ENCODE assay signal across 14 mouse cellular contexts in genomic region chr11:114793868-114794545, GRCm38 (mm10). TPM values are rescaled to one million over a fixed set of nuclear protein-coding genes. Genes with fewer than 3 reads are reported as not detected.
DNase-seq lines count a peak whose midpoint lies in the region; ATAC-seq and TF ChIP-seq lines count a peak whose summit lies in the region.
"Had no signal": no experiment of that assay in that cellular context is flagged by ENCODE, and none has a peak within 500 bp of the region (broad histone marks: within the 10 kb centered on the region; RNA-seq: fewer than 3 reads in every experiment).

No protein-coding gene starts in this region.

- H3K36me3 ChIP-seq in C2C12 (ENCODE audit: control insufficient read depth, insufficient read depth), result no peaks in the 10 kb centered on the region
- H3K36me3 ChIP-seq in forebrain, embryonic 15.5 days, result no peaks in the 10 kb centered on the region
- H3K36me3 ChIP-seq in midbrain, embryonic 14.5 days (ENCODE audit: control insufficient read depth, insufficient read depth, low read length), result no peaks in the 10 kb centered on the region
- H3K36me3 ChIP-seq: G1E; liver, embryonic 13.5 days had no signal

- H3K4me3 ChIP-seq in C2C12 (ENCODE audit: insufficient read depth, poor library complexity, severe bottlenecking), result no peak overlapping the region
- peak overlapping the region; percentile 35 for H3K4me3 ChIP-seq in forebrain, embryonic 15.5 days
- peak overlapping the region; percentile 19 for H3K4me3 ChIP-seq in midbrain, embryonic 14.5 days (replicated peaks; ENCODE audit: low read depth, low read length)
- H3K4me3 ChIP-seq: liver, embryonic 13.5 days had no signal

- H3ac ChIP-seq in C2C12 (ENCODE audit: control insufficient read depth, insufficient read length, low read depth), result no peak overlapping the region

- peaks cover 65% of the 10 kb centered on the region for H3K4me1 ChIP-seq in forebrain, embryonic 15.5 days
- peaks cover 55% of the 10 kb centered on the region for H3K4me1 ChIP-seq in midbrain, embryonic 14.5 days (ENCODE audit: control insufficient read depth, insufficient read depth, low read length)

- no peaks in the 10 kb centered on the region for H3K79me3 ChIP-seq in C2C12 (ENCODE audit: low read depth)

- H3K27ac ChIP-seq in forebrain, embryonic 15.5 days (replicated peaks), result peak overlapping the region; percentile 97
- H3K27ac ChIP-seq in midbrain, embryonic 14.5 days (replicated peaks; ENCODE audit: low read depth, low read length), result peak overlapping the region; percentile 95
- H3K27ac ChIP-seq: liver, embryonic 13.5 days had no signal

- WGBS in forebrain, embryonic 15.5 days, result 53% methylated on average over 19 of the region's 19 CpGs
- 45% methylated on average over 19 of the region's 19 CpGs for WGBS in midbrain, embryonic 14.5 days

- H3K27me3 ChIP-seq in C2C12 (ENCODE audit: control insufficient read depth, insufficient read depth, insufficient read length), result peaks cover 4% of the 10 kb centered on the region
- H3K27me3 ChIP-seq in forebrain, embryonic 15.5 days, result peaks cover 12% of the 10 kb centered on the region; the same call in 1 of the 2 replicates
- H3K27me3 ChIP-seq in midbrain, embryonic 14.5 days (ENCODE audit: control insufficient read depth, insufficient read depth, low read length), result peaks cover 9% of the 10 kb centered on the region

- no peak for TF ChIP-seq CTCF in C2C12 (IDR thresholded peaks at IDR 0.05; ENCODE audit: control insufficient read depth, insufficient read depth, insufficient read length)

- H3K79me2 ChIP-seq in C2C12 (ENCODE audit: control insufficient read depth, insufficient read depth), result no peaks in the 10 kb centered on the region

- peak; percentile 73 for DNase-seq in cerebellum, adult 11-12 months
- no peak for DNase-seq in midbrain, embryonic 14.5 days
- DNase-seq in lung, postnatal 10 days, result no peak
- DNase-seq in adrenal gland, adult 18-20 months (ENCODE audit: low spot score in 2 of 2), result no peak
- no peak for DNase-seq in adrenal gland, adult 2 months
- DNase-seq: heart, adult 18-20 months; liver, embryonic 13.5 days; right cerebral cortex, postnatal 25 days; thymus, adult 18-20 months had no signal

- no peaks in the 10 kb centered on the region for H3K9me3 ChIP-seq in forebrain, embryonic 15.5 days
- H3K9me3 ChIP-seq in midbrain, embryonic 14.5 days (ENCODE audit: control insufficient read depth, low read length), result no peaks in the 10 kb centered on the region
- H3K9me3 ChIP-seq: liver, embryonic 13.5 days had no signal

- H3K9ac ChIP-seq in forebrain, embryonic 15.5 days (replicated peaks), result peak overlapping the region; percentile 25; the same call in 1 of the 2 replicates
- H3K9ac ChIP-seq in midbrain, embryonic 14.5 days (replicated peaks; ENCODE audit: low read length), result peak overlapping the region; percentile 4; the same call in 1 of the 2 replicates
- H3K9ac ChIP-seq: liver, embryonic 13.5 days had no signal

- peak overlapping the region; percentile 44 for H3K4me2 ChIP-seq in forebrain, embryonic 15.5 days (replicated peaks)
- peak overlapping the region; percentile 94 for H3K4me2 ChIP-seq in midbrain, embryonic 14.5 days (ENCODE audit: low read length)
- H3K4me2 ChIP-seq: liver, embryonic 13.5 days had no signal

- no peak for ATAC-seq in forebrain, embryonic 15.5 days (replicated peaks)
- ATAC-seq in midbrain, embryonic 14.5 days (ENCODE audit: low FRiP score, low TSS enrichment), result no peak

TF ChIP-seq in C2C12, 6 proteins besides CTCF, POLR2A, EP300 and RAD21:
- TF ChIP-seq MYOG (IDR thresholded peaks at IDR 0.05; ENCODE audit: control insufficient read depth, extremely low read depth, insufficient read length), result no peak
- peak; percentile 21 for TF ChIP-seq MYOD1 (IDR thresholded peaks at IDR 0.05; ENCODE audit: control insufficient read depth, insufficient read length, low read depth)
- peak; percentile 69 for TF ChIP-seq MAX (IDR thresholded peaks at IDR 0.05)
- no peak for TF ChIP-seq USF1 (IDR thresholded peaks at IDR 0.05; ENCODE audit: low read depth)
- no peak for TF ChIP-seq FOSL1 (IDR thresholded peaks at IDR 0.05; ENCODE audit: insufficient read depth, low read length, poor library complexity, severe bottlenecking)

RNA-seq across cellular contexts. Expression of gene Btbd17, which starts 1.7 kb away (rescaled TPM):
- 0.49 TPM for polyA plus RNA-seq in C2C12 (2012; fragmentation: generic; extraction: Trizol)
- 26.4 and 29.7 TPM in 2 replicates for polyA plus RNA-seq in forebrain, embryonic 15.5 days (2015; fragmentation: Nextera tagmentation; extraction: Ambion mirVana)
- 18.6 and 21.6 TPM in 2 replicates for polyA plus RNA-seq in midbrain, embryonic 14.5 days (2014; fragmentation: Nextera tagmentation; extraction: Ambion mirVana)
- total RNA-seq in adrenal gland, adult 18-20 months (2021), result not detected
- total RNA-seq in adrenal gland, adult 2 months (2021), result not detected
- polyA plus RNA-seq in adrenal gland, adult 2 months (2012; rRNA removed), result 0.24 and 0.32 TPM in 2 replicates
- total RNA-seq: heart, adult 18-20 months had no signal
- polyA plus RNA-seq: G1E had no signal

RNA-seq across cellular contexts. Expression of gene Gpr142, which starts 4.7 kb away (rescaled TPM):
- polyA plus RNA-seq in C2C12 (2012; fragmentation: generic; extraction: Trizol), result not detected
- polyA plus RNA-seq in forebrain, embryonic 15.5 days (2015; fragmentation: Nextera tagmentation; extraction: Ambion mirVana), result not detected in 2 replicates
- polyA plus RNA-seq in midbrain, embryonic 14.5 days (2014; fragmentation: Nextera tagmentation; extraction: Ambion mirVana), result not detected in 2 replicates
- total RNA-seq in adrenal gland, adult 18-20 months (2021), result not detected
- not detected for total RNA-seq in adrenal gland, adult 2 months (2021)
- not detected in 2 replicates for polyA plus RNA-seq in adrenal gland, adult 2 months (2012; rRNA removed)
- total RNA-seq: heart, adult 18-20 months; layer of hippocampus, postnatal 25 days had no signal
- polyA plus RNA-seq: G1E; intestine, embryonic 14.5 days; liver, embryonic 13.5 days had no signal

RNA-seq across cellular contexts. Expression of gene Kif19a, which starts 28.8 kb away (rescaled TPM):
- 0.25 TPM for polyA plus RNA-seq in C2C12 (2012; fragmentation: generic; extraction: Trizol)
- polyA plus RNA-seq in forebrain, embryonic 15.5 days (2015; fragmentation: Nextera tagmentation; extraction: Ambion mirVana), result 0.52 and 0.83 TPM in 2 replicates
- 0.88 and 0.96 TPM in 2 replicates for polyA plus RNA-seq in midbrain, embryonic 14.5 days (2014; fragmentation: Nextera tagmentation; extraction: Ambion mirVana)
- under 1 TPM; 0.66 to 0.93 TPM for total RNA-seq in adrenal gland, adult 18-20 months (2021)
- under 1 TPM; 0.48 to 0.66 TPM for total RNA-seq in adrenal gland, adult 2 months (2021)
- polyA plus RNA-seq in adrenal gland, adult 2 months (2012; rRNA removed), result 0.48 and 1.3 TPM in 2 replicates
- total RNA-seq: G1E had no signal
- polyA plus RNA-seq: G1E had no signal

RNA-seq across cellular contexts. Expression of gene Gprc5c, which starts 56.9 kb away (rescaled TPM):
- polyA plus RNA-seq in C2C12 (2012; fragmentation: generic; extraction: Trizol), result 0.75 TPM
- 6.0 and 6.2 TPM in 2 replicates for polyA plus RNA-seq in forebrain, embryonic 15.5 days (2015; fragmentation: Nextera tagmentation; extraction: Ambion mirVana)
- 2.1 and 7.0 TPM in 2 replicates for polyA plus RNA-seq in midbrain, embryonic 14.5 days (2014; fragmentation: Nextera tagmentation; extraction: Ambion mirVana)
- 1 to 10 TPM; 2.5 to 4.6 TPM for total RNA-seq in adrenal gland, adult 18-20 months (2021)
- 1 to 10 TPM; 4.0 to 7.1 TPM for total RNA-seq in adrenal gland, adult 2 months (2021)
- 5.2 and 7.6 TPM in 2 replicates for polyA plus RNA-seq in adrenal gland, adult 2 months (2012; rRNA removed)
- polyA plus RNA-seq: G1E had no signal

Comparison
In these comparisons a context has a peak if more than half of its experiments do, and no peak if none do; other contexts are left out.
1. RNA of gene Btbd17, which starts 1.7 kb away (polyA plus RNA-seq): 26.4 to 29.7 TPM in forebrain, embryonic 15.5 days and 18.6 to 21.6 TPM in midbrain, embryonic 14.5 days; 0.49 TPM in C2C12 (single experiment) and 0.24 to 0.32 TPM in adrenal gland, adult 2 months; every median in the first group is over 10 times any median in the second.